Mouse (Mus musculus) thymus, postnatal 10 days (tissue): Measurements from ENCODE around the gene Prnp.
A peak's percentile ranks its signal among the peaks of the same experiment; 100 is the strongest.

Experiments used
- DNase-seq, 2 experiments: peaks; one replicate each; pipeline ENCODE4 v3.0.0; 2021; ENCODE audit warnings: low spot score in 2 of 2

Prnp gene

DNA sequence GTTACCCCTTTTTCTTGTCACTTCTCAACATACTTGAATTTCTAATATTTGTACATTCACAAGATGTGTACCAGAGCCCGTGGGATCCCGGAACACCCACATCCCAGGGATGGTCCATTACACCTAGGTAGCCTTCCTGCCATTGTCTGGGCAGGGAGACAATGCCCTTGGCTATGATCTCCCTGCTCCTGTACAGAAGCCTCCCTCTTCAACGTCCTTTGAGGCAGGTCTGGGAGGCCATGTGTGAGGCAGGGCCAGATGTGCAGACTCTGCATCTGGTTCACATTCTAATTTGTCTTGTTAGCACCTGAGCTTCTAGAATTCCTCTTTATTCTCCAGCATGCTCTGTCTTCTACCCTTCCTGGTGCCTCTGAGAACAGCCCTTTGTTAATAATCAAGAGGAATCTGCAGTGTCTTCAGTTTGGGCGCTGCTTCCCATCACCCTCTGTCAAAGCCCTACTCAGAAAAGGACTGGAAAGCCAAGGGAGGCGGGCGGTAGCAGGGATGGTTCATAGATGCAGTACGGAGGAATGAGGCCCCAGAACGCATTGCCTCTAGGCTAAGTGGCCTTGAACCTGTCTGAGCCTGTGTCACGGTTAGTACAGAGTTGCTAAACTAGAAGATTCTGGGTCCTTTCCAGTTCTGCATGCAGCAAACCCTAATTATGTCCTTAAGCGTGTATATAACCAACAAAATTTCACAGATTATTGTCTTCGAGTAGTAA is 39.4 kb downstream of the Prnp start:
- DNase-seq = no peak

DNA sequence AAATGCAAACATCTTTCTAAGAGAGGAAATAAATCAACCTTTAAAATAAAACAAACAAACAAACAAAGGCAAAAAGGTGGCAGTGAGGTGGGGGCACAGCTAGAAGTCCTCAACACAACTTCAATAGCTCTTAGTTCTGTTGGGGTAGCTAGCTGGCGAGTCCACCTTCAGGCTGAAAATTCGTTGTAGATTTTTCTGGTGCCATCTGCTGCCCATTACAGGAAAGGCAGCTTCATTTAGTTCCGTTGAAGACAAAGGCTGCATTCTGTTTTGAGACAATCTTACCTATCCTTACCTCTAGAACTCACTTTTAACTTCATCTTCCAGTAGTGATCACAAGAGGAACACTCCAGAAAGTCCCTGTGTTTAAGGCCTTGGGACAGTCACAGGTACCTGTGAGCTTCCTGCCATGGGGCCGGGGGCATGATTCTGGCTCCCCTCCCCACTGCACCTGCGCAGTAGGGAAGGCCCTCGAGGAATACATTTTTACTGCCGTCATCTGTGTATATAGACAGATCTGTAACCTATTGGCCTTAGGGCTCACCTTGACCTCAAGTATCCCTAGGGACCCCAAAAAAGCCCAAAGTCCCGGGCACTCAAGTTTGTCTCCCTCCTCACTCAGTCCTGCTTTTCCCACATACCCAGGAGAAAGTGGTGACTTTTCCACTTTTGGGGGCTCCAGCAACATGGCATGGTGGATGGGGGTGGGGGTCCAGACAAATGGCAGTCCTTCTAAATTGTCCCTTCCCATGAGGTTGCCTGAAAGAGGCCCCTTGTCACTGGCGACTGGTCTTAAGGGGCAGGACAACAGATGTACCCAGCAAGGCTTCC is 40.3 kb downstream of the Prnp start:
- DNase-seq = peak in 1 of 2 experiments; percentile 40

DNA sequence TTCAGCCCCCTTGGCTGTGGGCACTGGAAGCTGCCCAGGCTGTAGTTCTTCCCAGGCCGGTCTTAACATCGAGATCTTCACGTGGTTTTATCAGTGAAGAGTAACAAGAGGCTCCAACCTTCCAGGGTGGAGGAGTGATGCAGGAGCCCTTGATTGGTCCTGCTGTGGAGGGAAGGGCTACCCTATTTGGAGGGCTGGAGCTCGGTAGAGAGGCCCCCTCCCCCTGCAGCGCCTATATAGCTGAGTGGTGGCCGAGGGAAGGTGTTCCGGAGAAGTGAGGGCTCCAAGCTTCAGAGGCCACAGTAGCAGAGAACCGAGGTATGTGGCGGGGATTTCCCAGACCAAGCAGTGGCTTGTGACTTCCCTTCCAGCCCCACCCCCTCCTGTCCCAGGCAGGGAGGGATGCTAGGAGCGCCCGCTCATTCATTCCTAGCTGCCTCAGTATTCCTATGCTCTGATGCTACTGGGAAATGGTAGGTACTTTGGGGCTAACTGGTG is 40.9 kb downstream of the Prnp start, which contains the start of gene Prnd:
Gene Prnd, plus strand, starts transcription at position 264 of the 498 bp plus-strand sequence.
- no peak for DNase-seq

DNA sequence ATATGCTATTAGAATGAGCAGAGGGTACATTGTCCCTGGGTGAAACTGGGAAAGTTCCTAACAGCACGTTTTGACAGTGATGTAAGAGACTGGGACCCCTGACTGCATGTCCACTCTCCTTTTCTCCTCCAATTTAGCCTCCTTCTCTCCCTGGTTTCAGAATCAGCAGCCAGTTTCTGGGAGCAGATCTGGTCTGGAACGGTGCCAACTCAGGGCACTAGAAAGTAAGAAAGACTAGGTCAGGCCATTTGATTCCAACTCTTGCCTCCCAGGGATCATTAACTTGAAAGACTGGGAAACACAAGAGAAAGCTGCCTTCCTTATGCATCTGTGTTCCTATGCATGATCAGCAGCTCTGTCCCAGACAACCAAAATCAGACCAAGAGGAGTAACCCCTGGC is 42.7 kb downstream of the Prnp start:
- no peak for DNase-seq

DNA sequence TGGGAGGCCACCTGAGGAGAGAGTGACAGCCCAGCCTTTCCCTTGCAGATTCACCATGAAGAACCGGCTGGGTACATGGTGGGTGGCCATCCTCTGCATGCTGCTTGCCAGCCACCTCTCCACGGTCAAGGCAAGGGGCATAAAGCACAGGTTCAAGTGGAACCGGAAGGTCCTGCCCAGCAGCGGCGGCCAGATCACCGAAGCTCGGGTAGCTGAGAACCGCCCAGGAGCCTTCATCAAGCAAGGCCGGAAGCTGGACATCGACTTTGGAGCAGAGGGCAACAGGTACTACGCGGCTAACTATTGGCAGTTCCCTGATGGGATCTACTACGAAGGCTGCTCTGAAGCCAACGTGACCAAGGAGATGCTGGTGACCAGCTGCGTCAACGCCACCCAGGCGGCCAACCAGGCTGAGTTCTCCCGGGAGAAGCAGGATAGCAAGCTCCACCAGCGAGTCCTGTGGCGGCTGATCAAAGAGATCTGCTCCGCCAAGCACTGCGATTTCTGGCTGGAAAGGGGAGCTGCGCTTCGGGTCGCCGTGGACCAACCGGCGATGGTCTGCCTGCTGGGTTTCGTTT is 43.3 kb downstream of the Prnp start:
- DNase-seq = no peak

DNA sequence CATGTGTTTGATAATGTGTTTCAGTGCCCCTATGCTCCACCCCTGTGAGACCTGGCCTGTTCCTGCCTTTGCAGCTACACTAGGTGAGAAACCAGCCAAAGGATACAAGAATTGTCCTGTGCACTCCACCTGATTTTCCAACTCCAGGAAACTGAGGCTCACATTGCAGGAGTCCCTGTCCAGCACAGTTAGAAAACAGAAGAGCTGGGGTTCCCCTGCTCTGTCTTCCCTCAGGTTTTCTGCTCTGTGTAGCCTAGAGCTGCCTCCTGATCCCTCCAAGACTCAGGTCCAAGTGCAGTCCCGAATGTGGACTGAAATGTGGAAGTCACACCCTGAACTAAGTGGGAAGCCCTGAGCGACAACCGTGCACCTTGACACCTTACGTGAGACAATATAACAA is 44.0 kb downstream of the Prnp start:
- no peak for DNase-seq

DNA sequence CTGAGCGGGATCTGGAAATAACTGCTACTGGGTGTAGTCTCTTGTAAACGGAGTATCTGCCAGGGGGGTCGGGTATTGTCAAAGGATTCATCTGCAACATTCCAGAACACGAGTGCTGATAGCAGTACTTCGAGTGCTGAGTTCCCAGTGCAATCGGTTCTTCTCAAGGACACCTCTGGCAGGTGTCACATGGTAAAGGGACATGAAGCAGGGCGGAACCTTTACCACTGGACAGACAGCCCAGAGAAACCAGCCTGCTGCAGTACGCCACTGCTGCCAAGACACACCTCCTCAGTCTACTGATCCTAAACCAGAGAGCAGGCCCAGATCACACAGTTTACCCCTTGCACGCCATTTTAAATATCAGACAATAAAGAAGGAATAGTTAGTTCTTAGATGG is 45.1 kb downstream of the Prnp start:
- DNase-seq = no peak

DNA sequence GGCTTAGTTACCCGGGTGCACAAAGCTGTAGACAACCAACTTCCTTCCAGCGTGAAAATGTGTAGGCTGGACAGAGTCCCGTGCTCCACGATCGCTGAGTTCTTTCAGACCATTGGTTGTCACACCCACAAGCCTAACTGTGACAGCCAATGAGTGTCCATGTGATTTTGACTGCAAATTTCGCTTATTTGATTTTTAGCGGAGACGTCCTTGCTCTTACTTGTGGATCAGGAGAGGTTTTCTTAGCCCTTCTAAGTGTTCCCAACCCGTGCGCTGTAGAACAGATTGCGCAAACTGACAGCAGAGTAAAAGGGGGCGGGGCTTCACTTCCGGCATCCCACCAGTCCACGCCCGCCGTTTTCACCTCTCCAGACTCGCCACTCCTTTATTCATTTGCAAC is 45.5 kb downstream of the Prnp start:
- DNase-seq = peak in 1 of 2 experiments; percentile 51

DNA sequence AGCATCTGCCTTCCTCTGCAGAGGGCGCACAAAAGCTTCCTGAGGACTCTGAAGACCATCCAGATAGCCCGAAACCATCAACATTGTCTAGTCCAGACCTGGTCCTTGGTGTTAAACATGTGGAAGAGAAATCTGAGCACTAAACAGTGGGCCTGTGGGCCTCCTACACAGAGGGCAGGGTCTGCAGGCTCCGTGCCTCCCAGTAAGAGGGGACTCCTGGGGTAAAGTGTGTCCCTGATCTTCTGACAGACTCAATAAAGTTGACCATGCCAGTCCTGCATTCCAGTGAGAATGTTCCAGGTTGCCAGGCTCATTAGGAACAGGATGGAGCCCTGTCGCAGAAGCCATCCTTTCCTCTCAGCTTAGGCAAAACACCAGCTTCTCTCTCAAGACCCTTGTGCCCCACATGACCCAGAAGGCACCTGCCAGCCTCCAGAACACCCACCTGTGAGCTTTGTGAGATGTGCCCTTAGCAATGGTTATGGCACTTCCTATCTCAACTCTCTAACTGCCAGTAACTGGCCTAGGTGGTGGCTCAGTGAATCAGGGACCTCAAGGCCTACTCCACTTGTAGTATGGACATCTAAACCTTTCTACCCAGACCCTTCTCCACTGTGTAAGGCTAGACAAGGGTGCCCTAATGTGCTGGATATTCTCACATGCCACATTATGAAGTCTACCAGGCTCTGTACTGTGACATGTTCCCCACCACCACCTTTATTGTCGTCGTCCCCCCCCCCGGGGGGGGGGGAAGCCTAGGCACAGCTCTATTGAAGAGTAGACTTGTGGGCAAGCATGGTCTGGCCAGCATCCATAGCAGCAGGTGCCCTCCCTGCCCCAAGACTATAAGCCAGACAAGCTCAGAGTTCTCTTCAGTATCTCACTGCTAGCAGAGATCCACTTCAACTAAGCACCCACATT is 46.9 kb downstream of the Prnp start:
- DNase-seq = no peak

DNA sequence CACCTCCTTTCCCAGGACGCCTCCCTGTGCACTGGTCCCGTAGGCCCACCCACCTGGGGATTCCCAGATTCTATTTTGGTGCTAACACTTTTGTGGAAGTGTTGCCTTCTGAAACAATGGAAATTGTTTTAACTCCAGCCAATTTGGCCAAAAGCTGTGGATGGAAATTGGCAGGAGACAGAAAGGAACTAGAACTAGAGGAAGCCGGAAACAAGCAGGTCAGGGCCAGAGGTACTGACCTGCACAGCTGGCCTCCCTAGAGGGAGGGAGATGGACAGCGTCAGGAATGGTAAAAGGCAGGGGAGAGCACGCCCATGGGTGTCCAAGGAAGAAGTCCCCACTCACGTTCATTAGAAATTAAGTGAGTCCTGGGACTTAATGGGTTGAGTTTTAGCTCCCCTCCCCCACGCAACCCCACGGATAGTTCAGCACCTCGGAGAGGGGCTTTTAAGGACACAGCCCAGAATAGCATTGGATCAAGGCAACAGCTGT is 48.0 kb downstream of the Prnp start:
- no peak for DNase-seq

DNA sequence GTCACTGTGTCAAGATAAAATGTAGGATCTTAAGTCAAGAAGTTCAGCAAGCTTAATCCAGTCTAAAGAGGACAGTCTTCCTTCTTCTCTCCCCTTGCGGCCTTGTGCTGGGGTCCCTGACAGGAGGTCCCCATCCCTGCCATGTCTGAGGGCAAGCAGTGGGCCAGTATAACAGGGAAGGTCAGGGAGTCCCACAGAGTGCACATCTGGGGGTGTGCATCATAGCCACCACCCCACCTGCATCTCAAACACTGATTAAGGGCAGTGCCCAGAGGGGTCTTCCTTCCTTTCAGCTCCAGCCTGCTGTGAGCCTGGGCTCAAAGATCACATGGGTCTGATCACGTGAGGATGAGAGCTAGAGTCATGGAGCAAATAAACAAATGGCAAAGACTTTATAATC is 51.9 kb downstream of the Prnp start:
- no peak for DNase-seq

DNA sequence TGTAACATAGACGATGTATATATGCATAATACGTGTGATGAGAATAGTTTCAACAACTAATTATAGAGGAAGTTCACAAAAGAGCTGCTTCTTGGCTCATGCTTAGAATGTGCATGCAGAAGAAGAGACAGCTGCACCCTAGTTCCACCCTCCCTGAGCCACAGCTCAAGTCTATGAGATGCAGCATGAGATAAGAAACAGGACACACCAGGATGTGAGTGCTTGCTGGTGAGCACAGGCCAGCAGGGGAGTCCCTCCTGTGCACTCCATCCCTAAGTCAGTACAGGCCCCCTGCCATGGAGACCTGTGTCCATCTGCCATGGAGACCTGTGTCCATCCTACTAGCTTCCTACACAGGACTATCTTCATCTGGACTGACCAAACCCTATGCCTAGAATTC is 60.9 kb downstream of the Prnp start:
- DNase-seq = no peak

DNA sequence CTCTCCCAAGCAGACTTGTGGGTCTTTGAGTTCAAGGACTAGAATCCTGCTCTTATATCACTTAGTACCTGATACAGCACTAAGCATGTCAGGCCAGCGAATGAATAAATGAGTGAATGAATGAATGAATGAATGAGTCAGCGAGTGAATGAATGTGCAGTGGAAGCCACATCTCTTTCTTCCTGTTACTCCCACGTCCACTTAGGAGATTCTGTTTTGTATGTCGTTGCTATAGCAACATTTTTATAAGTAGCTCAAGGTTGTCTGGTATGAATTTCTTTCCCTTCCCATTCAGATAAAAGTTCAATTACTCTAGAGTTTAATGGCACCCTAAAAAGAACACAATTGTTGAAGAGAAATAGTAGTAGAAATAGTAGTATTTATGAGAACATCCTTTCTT is 61.4 kb downstream of the Prnp start:
- no peak for DNase-seq

DNA sequence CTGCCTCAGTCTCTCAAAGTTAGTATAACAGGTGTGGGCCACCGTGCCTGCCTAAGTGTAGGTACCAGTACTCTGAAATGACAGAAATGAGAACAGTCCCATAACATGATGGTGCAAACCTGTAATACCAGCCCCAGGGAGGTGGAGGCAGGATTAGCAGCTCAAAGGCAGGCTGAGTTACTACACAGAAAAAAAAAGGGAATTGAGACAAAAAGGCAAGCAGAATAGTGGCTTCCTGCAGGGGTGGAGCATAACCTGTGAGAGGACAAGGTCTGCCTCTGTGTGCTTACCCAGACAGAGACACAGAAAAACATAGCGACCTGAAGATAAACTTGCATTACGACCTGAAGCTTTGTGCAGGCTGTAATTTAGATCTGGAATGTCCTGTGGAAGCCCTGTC is 66.9 kb downstream of the Prnp start:
- no peak for DNase-seq

DNA sequence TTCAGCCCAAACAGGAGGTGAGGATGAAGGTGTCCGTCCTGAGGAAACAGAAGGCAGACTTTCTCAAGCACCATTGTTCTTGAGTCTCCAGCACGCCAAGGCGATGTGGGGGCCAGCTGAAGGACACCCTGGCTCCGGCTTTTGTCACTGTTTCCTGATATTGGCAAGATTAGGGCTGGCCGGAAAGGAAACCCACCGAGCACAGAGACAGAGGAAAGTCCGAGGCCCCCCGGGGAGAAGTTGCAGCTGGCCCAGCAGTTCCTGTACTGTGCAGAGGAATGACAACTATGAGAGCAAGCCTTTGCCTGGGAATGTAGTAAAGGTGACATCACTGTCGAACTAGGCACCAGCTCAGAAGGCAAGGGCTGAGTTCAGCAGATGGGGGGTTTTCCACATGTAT is 71.1 kb downstream of the Prnp start:
- no peak for DNase-seq

DNA sequence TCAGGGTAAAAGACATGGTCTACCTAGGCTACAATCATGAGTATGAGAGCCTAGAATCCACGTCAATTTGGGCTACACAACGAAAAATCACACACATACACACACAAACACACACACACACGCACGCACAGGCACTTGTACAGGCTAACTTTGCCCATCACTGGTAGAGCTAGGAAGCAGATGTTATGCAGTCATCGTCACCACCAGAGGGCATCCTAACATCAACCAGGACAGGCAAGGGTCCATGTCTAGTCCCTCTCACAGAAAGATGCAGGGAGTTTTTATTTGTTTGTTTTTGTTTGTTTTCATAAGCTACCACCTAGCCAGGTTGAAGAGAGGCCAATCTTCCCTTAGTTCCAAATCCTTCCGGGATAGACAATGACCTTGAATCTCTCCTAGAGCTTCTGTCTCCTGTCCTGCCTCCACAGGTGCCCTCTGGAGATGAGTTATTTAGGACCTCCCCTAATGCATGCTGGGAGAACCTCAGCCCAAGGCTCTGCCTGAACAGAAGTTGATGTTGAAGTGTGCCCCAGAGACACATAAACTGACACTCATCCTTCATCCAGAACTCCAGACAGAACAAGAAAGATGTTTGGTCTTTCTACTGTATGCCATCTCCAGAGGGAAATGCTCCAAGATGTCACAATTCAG is 72.9 kb downstream of the Prnp start:
- peak; percentile 42 to 70 for DNase-seq

DNA sequence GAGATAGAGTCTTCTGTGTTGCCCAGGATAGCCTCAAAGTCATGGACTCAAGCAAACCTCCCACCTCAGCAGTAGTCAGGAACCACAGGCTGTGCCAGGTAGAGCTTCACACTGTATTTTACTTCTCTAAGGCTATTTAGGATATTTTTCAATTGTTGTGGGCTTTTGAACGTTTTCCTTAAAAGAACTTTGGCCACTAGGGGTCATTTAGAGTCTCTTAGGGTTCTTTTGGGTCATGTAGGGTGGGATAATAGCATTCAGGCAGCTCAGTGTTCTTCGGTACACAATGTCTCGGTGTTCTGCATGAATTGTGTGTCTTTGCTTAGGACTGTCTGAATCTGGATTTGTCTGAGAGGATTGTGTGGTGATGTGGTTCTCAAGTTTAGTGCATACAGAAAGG is 78.2 kb downstream of the Prnp start:
- DNase-seq = no peak
